Mouse (Mus musculus) stomach, postnatal 0 days (tissue): Measurements from ENCODE around the gene Mymx. TPM values are rescaled to one million over a fixed set of nuclear protein-coding genes. Genes with fewer than 3 reads are reported as not detected.
A peak's percentile ranks its signal among the peaks of the same experiment; 100 is the strongest.

Source experiments
- ATAC-seq: fragments of 200-750 bp; cut with Nextera tagmentation; 2 replicates; pipeline ENCODE4 v1.8.0; 2017; ENCODE audit not compliant: low FRiP score, low TSS enrichment
- DNase-seq: peaks from one replicate; pipeline ENCODE4 v3.0.0-alpha.2; 2016; ENCODE audit warnings: low spot score
- H3K27ac ChIP-seq: fragments of 300-500 bp; sonication (generic); replicated peaks from 2 replicates; pipeline ENCODE4 v1.5.1; 2014; ENCODE audit warnings: mild to moderate bottlenecking, control low read depth
- H3K27me3 ChIP-seq: fragments of 300-500 bp; sonication (generic); 2 replicates; pipeline ENCODE4 v1.6.1; 2014; ENCODE audit warnings: low read length; ENCODE audit not compliant: control insufficient read depth, insufficient read depth
- H3K36me3 ChIP-seq: fragments of 300-500 bp; sonication (generic); 2 replicates; pipeline ENCODE4 v1.6.1; 2014; ENCODE audit warnings: low read length, mixed read lengths; ENCODE audit not compliant: control insufficient read depth, insufficient read depth
- H3K4me1 ChIP-seq: fragments of 300-500 bp; sonication (generic); replicated peaks from 2 replicates; pipeline ENCODE4 v1.6.1; 2014; ENCODE audit warnings: antibody characterized with exemption; ENCODE audit not compliant: control insufficient read depth, insufficient read depth
- H3K4me2 ChIP-seq: fragments of 300-500 bp; sonication (generic); replicated peaks from 2 replicates; pipeline ENCODE4 v1.6.1; 2014; ENCODE audit warnings: low read depth, mild to moderate bottlenecking, control low read depth, moderate library complexity
- H3K4me3 ChIP-seq: fragments of 300-500 bp; sonication (generic); 2 replicates; pipeline ENCODE4 v1.5.1; 2014; ENCODE audit warnings: low read depth, low read length, control low read depth
- H3K9ac ChIP-seq: fragments of 300-500 bp; sonication (generic); 2 replicates; pipeline ENCODE4 v1.6.1; 2014; ENCODE audit warnings: mild to moderate bottlenecking, low read length, control low read depth, mixed read lengths
- H3K9me3 ChIP-seq: fragments of 300-500 bp; sonication (generic); 2 replicates; pipeline ENCODE4 v1.6.1; 2016; ENCODE audit warnings: low read length; ENCODE audit not compliant: control insufficient read depth
- CTCF ChIP-seq: IDR thresholded peaks from 2 replicates; pipeline ENCODE4 v1.5.1; 2016; ENCODE audit warnings: antibody characterized with exemption, low read depth, mild to moderate bottlenecking, moderate library complexity
- EP300 ChIP-seq: optimal IDR thresholded peaks from 2 replicates; pipeline ENCODE3; 2016; ENCODE audit warnings: antibody characterized with exemption
- WGBS: fragments of 180-500 bp; shearing (Covaris S2); extraction: QIAGEN DNeasy Blood & Tissue Kit; methylation state at CpG from one replicate; pipeline ENCODE4 v1.1.7; 2014; 5-methylcytosine and 5-hydroxymethylcytosine counted together
- polyA plus RNA-seq: library from polyadenylated mRNA; unstranded; fragments of >200 nt; fragmentation: Nextera tagmentation; extraction: Ambion mirVana; gene quantifications from 2 replicates; pipeline ENCODE4 v1.2.1, GENCODE M21; 2015

Mymx gene
- 1.2 and 1.5 TPM in 2 replicates for polyA plus RNA-seq

- Histone ChIP-seq H3K4me3 (no peak within 1 kb of the TSS), H3K4me1 (peaks cover 3% of the 10 kb centered on the region), H3K9ac (0 out of 2 replicates have a peak within 1 kb of the TSS, but pooled peaks have one; percentile 13), H3K4me2 (no peak within 1 kb of the TSS), H3K9me3 (no peaks in the 10 kb centered on the region), H3K27me3 (no peaks in the 10 kb centered on the region), H3K27ac (no peak within 1 kb of the TSS), H3K36me3 (no peaks in the 10 kb centered on the region)
- TF ChIP-seq CTCF (no peak), EP300 (no peak)
- peak; percentile 49 for DNase-seq
- peak; percentile 6; the same call in 1 of the 2 replicates for ATAC-seq
- WGBS: 48% methylated on average over 6 of the region's 6 CpGs
Observed at GRCm38 (mm10) chr17:45601877-45602304, at the start of gene Mymx. TSS of gene Mymx (minus strand) at chr17:45602102.

- no peak overlapping the region for H3K27ac ChIP-seq
- no peak for ATAC-seq
- TF ChIP-seq EP300 (no peak), CTCF (peak; percentile 37)
Observed at GRCm38 (mm10) chr17:45644185-45644584, 42.3 kb upstream of the Mymx start.

GRCm38 (mm10) chr17:45642701-45643100, 40.8 kb upstream of the Mymx start:
- ATAC-seq (peak; percentile 42; the same call in 1 of the 2 replicates), DNase-seq (peak; percentile 75)
- no peak overlapping the region for H3K4me3 ChIP-seq
- H3K9ac ChIP-seq: no peak overlapping the region
- H3K36me3 ChIP-seq: no peaks in the 10 kb centered on the region
- H3K27me3 ChIP-seq: no peaks in the 10 kb centered on the region
- H3K4me2 ChIP-seq: no peak overlapping the region
- TF ChIP-seq CTCF: peak; percentile 88
- TF ChIP-seq EP300: no peak
- no peaks in the 10 kb centered on the region for H3K4me1 ChIP-seq
- H3K9me3 ChIP-seq: no peaks in the 10 kb centered on the region
- no peak overlapping the region for H3K27ac ChIP-seq
- 26% methylated on average over 12 of the region's 12 CpGs for WGBS

More at GRCm38 (mm10) chr17:45644185-45644584, 42.3 kb upstream of the Mymx start:
- no peaks in the 10 kb centered on the region for H3K36me3 ChIP-seq
- H3K9ac ChIP-seq: no peak overlapping the region
- no peak for DNase-seq
- no peaks in the 10 kb centered on the region for H3K9me3 ChIP-seq
- H3K27me3 ChIP-seq: no peaks in the 10 kb centered on the region
- no peak overlapping the region for H3K4me3 ChIP-seq
- no peaks in the 10 kb centered on the region for H3K4me1 ChIP-seq
- WGBS: 95% methylated on average over 4 of the region's 4 CpGs
- no peak overlapping the region for H3K4me2 ChIP-seq

DNA sequence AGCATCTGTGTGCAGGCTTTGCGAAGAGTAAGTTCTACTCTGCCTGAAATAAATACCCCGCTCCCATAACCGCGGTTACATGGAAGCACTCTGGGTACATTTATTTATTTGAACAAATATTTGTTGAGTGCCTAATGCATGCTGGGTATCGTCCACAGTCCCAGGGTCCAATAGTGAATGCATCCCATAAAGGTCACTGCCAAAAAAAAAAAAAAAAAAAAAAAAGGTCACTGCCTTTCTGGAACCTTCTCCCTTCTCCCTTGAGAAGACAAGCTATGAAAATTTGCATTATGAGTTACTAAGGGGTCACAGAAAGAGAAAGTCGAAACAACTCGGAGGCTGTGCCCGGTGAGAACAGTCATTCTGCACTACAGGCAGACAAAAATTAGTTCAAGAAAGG, 40.1 kb upstream of the Mymx start:
- H3K9ac ChIP-seq: no peak overlapping the region
- ATAC-seq (no peak), DNase-seq (no peak)
- no peaks in the 10 kb centered on the region for H3K4me1 ChIP-seq
- no peaks in the 10 kb centered on the region for H3K9me3 ChIP-seq
- H3K4me3 ChIP-seq: no peak overlapping the region
- no peaks in the 10 kb centered on the region for H3K27me3 ChIP-seq
- H3K27ac ChIP-seq: no peak overlapping the region
- no peak overlapping the region for H3K4me2 ChIP-seq
- 78% methylated on average over 8 of the region's 8 CpGs for WGBS
- no peak for TF ChIP-seq EP300
- TF ChIP-seq CTCF: no peak
- no peaks in the 10 kb centered on the region for H3K36me3 ChIP-seq

DNA sequence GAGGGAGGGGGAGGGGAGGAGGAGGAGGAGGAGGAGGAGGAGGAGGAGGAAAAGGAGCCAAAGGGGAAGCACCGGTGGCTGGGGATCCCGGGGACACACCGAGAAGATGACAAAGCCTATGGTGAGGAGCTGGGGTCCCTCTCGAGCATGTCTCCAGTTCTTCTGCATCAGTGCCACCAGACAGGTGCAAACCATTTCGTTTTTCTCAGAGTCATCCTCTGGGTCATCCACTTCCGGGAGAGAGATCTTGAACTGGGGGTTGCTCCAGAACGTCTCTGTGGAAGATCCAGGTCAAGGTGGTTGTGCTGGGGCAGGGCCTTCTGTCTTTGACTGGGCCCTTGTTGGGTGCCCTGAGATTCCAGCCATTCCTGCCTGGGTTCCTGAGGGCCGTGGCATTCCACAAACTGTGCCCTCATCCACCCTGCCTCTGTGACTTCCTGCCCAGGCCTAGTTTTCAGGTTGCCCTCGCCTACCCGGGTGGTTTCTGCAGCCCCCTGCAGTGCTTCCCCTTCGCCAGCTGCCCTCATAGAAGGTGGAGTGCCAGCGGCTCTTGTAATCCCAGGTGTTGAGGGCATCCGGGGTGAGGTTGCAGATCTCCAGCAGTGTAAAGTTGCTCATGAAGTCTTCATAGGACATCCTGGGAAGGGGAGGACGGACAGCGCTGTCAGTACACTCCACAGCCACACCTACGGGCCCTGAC, 36.8 kb upstream of the Mymx start:
- TF ChIP-seq EP300: no peak
- no peak for TF ChIP-seq CTCF
- ATAC-seq: no peak
- Histone ChIP-seq H3K27me3 (no peaks in the 10 kb centered on the region), H3K4me3 (no peak overlapping the region), H3K27ac (no peak overlapping the region), H3K4me2 (no peak overlapping the region), H3K4me1 (no peaks in the 10 kb centered on the region), H3K9ac (no peak overlapping the region), H3K36me3 (no peaks in the 10 kb centered on the region), H3K9me3 (no peaks in the 10 kb centered on the region)
- no peak for DNase-seq
- WGBS: 72% methylated on average over 16 of the region's 16 CpGs

DNA sequence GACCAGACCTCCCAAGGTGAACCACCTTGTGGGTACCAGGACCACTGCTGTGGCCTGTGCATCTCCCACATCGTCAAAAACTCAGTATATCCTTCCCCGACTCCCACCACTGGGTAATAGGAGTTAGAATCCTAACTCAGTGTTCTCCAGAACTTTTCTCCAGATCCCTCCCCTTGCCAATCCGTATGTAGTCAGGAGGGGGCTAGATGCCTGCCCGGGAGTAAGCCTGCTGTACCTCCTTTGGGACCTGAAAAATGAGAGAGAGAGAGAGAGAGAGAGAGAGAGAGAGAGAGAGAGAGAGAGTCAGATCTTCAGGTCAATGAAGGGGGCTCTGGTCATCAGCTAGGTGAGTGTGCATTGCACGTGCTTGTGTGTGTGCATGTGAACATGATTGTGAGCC, 32.1 kb upstream of the Mymx start:
- peaks cover 4% of the 10 kb centered on the region; the same call in 1 of the 2 replicates for H3K4me1 ChIP-seq
- no peak overlapping the region for H3K27ac ChIP-seq
- no peak for DNase-seq
- TF ChIP-seq EP300: no peak
- TF ChIP-seq CTCF: no peak
- no peaks in the 10 kb centered on the region for H3K9me3 ChIP-seq
- 80% methylated on average over 5 of the region's 5 CpGs for WGBS
- H3K27me3 ChIP-seq: no peaks in the 10 kb centered on the region
- H3K4me2 ChIP-seq: no peak overlapping the region
- no peak for ATAC-seq
- H3K9ac ChIP-seq: no peak overlapping the region
- no peak overlapping the region for H3K4me3 ChIP-seq
- H3K36me3 ChIP-seq: no peaks in the 10 kb centered on the region
